Mouse (Mus musculus) forebrain, embryonic 16.5 days (tissue): ENCODE data around the gene Pip5k1c. TPM values are rescaled to one million over a fixed set of nuclear protein-coding genes. Genes with fewer than 3 reads are reported as not detected.

Experiments
- ATAC-seq: fragments of 200-750 bp; cut with Nextera tagmentation; 2 replicates; pipeline ENCODE4 v1.8.0; 2017; ENCODE audit warnings: mild to moderate bottlenecking, moderate library complexity
- H3K27ac ChIP-seq: fragments of 300-500 bp; sonication (generic); 2 replicates; pipeline ENCODE4 v1.5.1; 2014; ENCODE audit warnings: low read length, control low read depth
- H3K27me3 ChIP-seq: fragments of 300-500 bp; sonication (generic); replicated peaks from 2 replicates; pipeline ENCODE4 v1.6.1; 2014; ENCODE audit warnings: low read length; ENCODE audit not compliant: control insufficient read depth, insufficient read depth
- H3K36me3 ChIP-seq: fragments of 300-500 bp; sonication (generic); 2 replicates; pipeline ENCODE4 v1.6.1; 2014; ENCODE audit not compliant: control insufficient read depth, insufficient read depth
- H3K4me1 ChIP-seq: fragments of 300-500 bp; sonication (generic); replicated peaks from 2 replicates; pipeline ENCODE4 v1.6.1; 2014; ENCODE audit warnings: low read length; ENCODE audit not compliant: control insufficient read depth, insufficient read depth
- H3K4me2 ChIP-seq: fragments of 300-500 bp; sonication (generic); 2 replicates; pipeline ENCODE4 v1.6.1; 2014; ENCODE audit warnings: mild to moderate bottlenecking, low read length, control low read depth
- H3K4me3 ChIP-seq: fragments of 300-500 bp; sonication (generic); replicated peaks from 2 replicates; pipeline ENCODE4 v1.5.1; 2014; ENCODE audit warnings: mild to moderate bottlenecking, low read length, control low read depth
- H3K9ac ChIP-seq: fragments of 300-500 bp; sonication (generic); replicated peaks from 2 replicates; pipeline ENCODE4 v1.6.1; 2014; ENCODE audit warnings: low read depth, low read length, control low read depth
- H3K9me3 ChIP-seq: fragments of 300-500 bp; sonication (generic); 2 replicates; pipeline ENCODE4 v1.6.1; 2016; ENCODE audit warnings: low read length; ENCODE audit not compliant: control insufficient read depth
- WGBS: fragments of 180-500 bp; shearing (Covaris S2); extraction: QIAGEN DNeasy Blood & Tissue Kit; methylation state at CpG from one replicate; pipeline ENCODE4 v1.1.7; 2014; 5-methylcytosine and 5-hydroxymethylcytosine counted together
- polyA plus RNA-seq: library from polyadenylated mRNA; unstranded; fragments of >200 nt; fragmentation: Nextera tagmentation; extraction: Ambion mirVana; gene quantifications from 2 replicates; pipeline ENCODE4 v1.2.1, GENCODE M21; 2015

Gene Pip5k1c
- polyA plus RNA-seq, 1 experiment from 2014 or later = 143 TPM

- H3K4me3 ChIP-seq = no peak overlapping the region
- no peak for ATAC-seq
- peaks cover 41% of the 10 kb centered on the region for H3K36me3 ChIP-seq
- H3K9me3 ChIP-seq = no peaks in the 10 kb centered on the region
- H3K4me1 ChIP-seq = peaks cover 22% of the 10 kb centered on the region
- 93% methylated on average over 18 of the region's 18 CpGs for WGBS
- H3K4me2 ChIP-seq = no peak overlapping the region
- no peak overlapping the region for H3K9ac ChIP-seq
- no peaks in the 10 kb centered on the region for H3K27me3 ChIP-seq
- H3K27ac ChIP-seq = no peak overlapping the region
Observed at GRCm38 (mm10) chr10:81323791-81324530, 31.2 kb downstream of the Pip5k1c start.

- H3K27me3 ChIP-seq = no peaks in the 10 kb centered on the region
- no peak overlapping the region for H3K9ac ChIP-seq
- peaks cover 41% of the 10 kb centered on the region for H3K36me3 ChIP-seq
- no peaks in the 10 kb centered on the region for H3K9me3 ChIP-seq
- no peak for ATAC-seq
- H3K4me2 ChIP-seq = no peak overlapping the region
- WGBS = 96% methylated on average over 21 of the region's 21 CpGs
- no peak overlapping the region for H3K27ac ChIP-seq
- peaks cover 11% of the 10 kb centered on the region for H3K4me1 ChIP-seq
- no peak overlapping the region for H3K4me3 ChIP-seq
Observed at GRCm38 (mm10) chr10:81325176-81325575, 32.4 kb downstream of the Pip5k1c start.

DNA sequence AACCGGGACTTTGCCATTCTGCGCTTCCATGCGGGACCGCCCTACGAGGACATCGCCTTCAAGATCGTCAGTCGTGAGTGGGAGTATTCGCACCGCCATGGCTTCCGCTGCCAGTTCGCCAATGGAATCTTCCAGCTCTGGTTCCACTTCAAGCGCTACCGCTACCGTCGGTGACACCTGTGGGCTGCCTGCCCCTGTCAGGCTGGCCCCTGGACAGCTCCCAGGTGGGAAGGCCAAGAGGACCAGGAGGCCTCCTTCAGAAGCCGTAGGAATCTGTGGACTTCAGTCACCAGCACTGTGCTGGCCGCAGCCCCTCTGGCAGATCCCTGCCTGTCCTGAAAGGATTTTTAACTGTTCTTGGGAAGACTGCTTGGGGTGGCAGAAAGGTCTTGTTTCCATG is 33.0 kb downstream of the Pip5k1c start:
- Histone ChIP-seq H3K9me3 (no peaks in the 10 kb centered on the region), H3K4me3 (no peak overlapping the region), H3K4me2 (no peak overlapping the region), H3K9ac (no peak overlapping the region), H3K4me1 (peaks cover 11% of the 10 kb centered on the region), H3K27me3 (no peaks in the 10 kb centered on the region), H3K27ac (no peak overlapping the region), H3K36me3 (peaks cover 41% of the 10 kb centered on the region)
- ATAC-seq = no peak
- WGBS = 93% methylated on average over 18 of the region's 18 CpGs

DNA sequence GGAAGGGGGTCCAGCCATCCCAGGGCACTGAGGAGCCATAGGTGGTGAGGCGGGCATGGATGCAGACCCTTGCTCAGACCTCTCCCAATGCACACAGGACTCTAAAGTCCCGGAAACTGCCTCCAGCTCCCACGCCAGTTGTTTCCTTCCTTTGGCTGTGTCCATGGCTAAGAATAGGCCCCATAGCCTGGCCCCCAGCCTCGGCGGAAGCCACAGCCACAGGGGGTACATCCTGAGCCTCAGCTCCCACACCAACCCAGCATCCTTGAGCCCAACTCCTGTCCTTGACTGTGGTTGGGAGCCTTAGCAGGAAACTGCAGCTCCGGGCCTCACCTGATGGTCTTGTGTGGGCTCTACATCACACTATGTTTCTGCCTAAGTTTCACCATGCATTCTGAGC is 34.1 kb downstream of the Pip5k1c start:
- no peaks in the 10 kb centered on the region for H3K9me3 ChIP-seq
- no peaks in the 10 kb centered on the region for H3K27me3 ChIP-seq
- H3K27ac ChIP-seq = 0 out of 2 replicates have a peak overlapping the region, but pooled peaks have one; percentile 14
- no peak for ATAC-seq
- H3K4me3 ChIP-seq = no peak overlapping the region
- H3K36me3 ChIP-seq = peaks cover 41% of the 10 kb centered on the region
- WGBS = 81% methylated on average over 6 of the region's 6 CpGs
- no peak overlapping the region for H3K9ac ChIP-seq
- no peak overlapping the region for H3K4me2 ChIP-seq
- peaks cover 7% of the 10 kb centered on the region for H3K4me1 ChIP-seq

GRCm38 (mm10) chr10:81327959-81328358 is 35.2 kb downstream of the Pip5k1c start:
- no peak overlapping the region for H3K4me3 ChIP-seq
- no peak for ATAC-seq
- H3K27me3 ChIP-seq = peaks cover 8% of the 10 kb centered on the region
- no peak overlapping the region for H3K9ac ChIP-seq
- H3K9me3 ChIP-seq = no peaks in the 10 kb centered on the region
- H3K4me1 ChIP-seq = no peaks in the 10 kb centered on the region
- H3K4me2 ChIP-seq = no peak overlapping the region
- no peak overlapping the region for H3K27ac ChIP-seq
- H3K36me3 ChIP-seq = peaks cover 35% of the 10 kb centered on the region
- WGBS = 73% methylated on average over 2 of the region's 2 CpGs

GRCm38 (mm10) chr10:81328386-81328785 is 35.6 kb downstream of the Pip5k1c start, which contains the start of gene Tbxa2r:
Gene Tbxa2r, plus strand, starts transcription at chr10:81328731.
- H3K9ac ChIP-seq = no peak within 1 kb of the TSS
- H3K27me3 ChIP-seq = peaks cover 10% of the 10 kb centered on the region
- no peaks in the 10 kb centered on the region for H3K4me1 ChIP-seq
- no peak within 1 kb of the TSS for H3K4me2 ChIP-seq
- H3K4me3 ChIP-seq = no peak within 1 kb of the TSS
- WGBS = 19% methylated on average over 10 of the region's 10 CpGs
- peaks cover 32% of the 10 kb centered on the region for H3K36me3 ChIP-seq
- no peak within 1 kb of the TSS for H3K27ac ChIP-seq
- no peaks in the 10 kb centered on the region for H3K9me3 ChIP-seq
- no peak for ATAC-seq

DNA sequence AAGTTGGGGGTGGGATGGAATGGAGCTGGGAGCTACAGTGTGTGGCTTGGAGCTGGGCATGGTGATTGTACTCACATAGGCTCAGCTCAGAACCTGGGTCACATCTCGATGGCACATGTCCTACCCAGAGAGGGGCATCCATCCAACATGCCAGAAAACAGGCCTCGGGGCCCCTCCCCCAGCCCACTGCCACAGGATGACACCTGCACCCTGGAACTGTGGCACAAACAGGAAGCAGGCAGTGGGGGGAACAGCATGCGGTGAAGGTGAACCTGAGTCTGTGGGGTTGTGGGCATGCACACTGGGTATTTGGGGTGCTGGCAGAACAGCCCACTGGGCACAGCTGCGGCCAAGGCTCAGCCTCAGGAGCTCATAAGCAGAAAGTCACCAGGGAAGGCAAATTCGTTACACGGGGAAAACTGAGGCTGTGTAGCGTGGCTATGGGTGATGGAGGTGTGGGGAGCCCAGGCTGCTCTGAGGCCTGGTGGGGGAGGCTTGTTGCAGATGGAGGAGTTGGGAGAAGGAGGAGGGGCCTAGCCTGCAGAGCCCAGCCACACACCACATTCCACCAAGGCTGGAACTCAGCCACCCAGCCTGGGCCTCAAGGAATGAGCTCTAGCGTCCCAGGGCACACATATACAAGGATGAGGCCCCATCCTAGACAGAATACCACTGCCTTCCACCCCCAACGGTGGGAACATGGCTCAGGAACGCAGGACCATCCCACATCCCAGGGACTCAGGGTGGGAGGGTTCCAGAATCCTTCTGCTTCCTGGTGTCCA is 36.6 kb downstream of the Pip5k1c start:
- no peak overlapping the region for H3K9ac ChIP-seq

DNA sequence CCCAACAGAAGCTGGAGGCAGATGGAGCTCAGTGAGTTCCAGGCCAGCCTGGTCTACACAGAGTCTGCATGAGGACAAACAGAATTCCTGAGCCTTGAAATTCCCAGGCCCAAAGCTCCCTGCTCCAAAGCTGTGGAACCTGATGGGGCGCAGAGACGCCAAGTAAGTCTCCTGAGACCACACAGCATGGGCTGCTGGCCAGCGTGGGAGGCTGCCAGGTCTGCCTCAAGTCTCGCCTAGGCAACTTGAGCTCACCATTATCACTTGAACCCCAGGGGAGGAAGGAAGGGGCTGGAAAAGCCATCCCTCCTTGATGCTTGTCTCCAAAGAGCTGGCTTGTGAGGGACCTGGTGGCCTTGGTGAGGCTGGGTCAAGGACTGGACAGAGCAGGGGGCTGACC is 37.2 kb downstream of the Pip5k1c start:
- WGBS = 71% methylated on average over 4 of the region's 4 CpGs
- no peak overlapping the region for H3K4me3 ChIP-seq

More for the DNA sequence above, 36.6 kb downstream of the Pip5k1c start:
- Histone ChIP-seq H3K27ac (no peak overlapping the region), H3K27me3 (peaks cover 10% of the 10 kb centered on the region), H3K4me2 (no peak overlapping the region), H3K4me1 (no peaks in the 10 kb centered on the region), H3K36me3 (peaks cover 23% of the 10 kb centered on the region), H3K9me3 (no peaks in the 10 kb centered on the region), H3K4me3 (no peak overlapping the region)
- ATAC-seq = 0 out of 2 replicates have a peak, but pooled peaks have one; percentile 13
- 75% methylated on average over 10 of the region's 10 CpGs for WGBS

GRCm38 (mm10) chr10:81332277-81332676 is 39.5 kb downstream of the Pip5k1c start:
- Histone ChIP-seq H3K36me3 (no peaks in the 10 kb centered on the region), H3K27me3 (peaks cover 10% of the 10 kb centered on the region), H3K4me3 (no peak overlapping the region), H3K27ac (no peak overlapping the region), H3K9ac (no peak overlapping the region), H3K4me1 (peaks cover 2% of the 10 kb centered on the region; the same call in 1 of the 2 replicates), H3K4me2 (no peak overlapping the region), H3K9me3 (no peaks in the 10 kb centered on the region)
- ATAC-seq = no peak
- 20% methylated on average over 29 of the region's 29 CpGs for WGBS

More for the DNA sequence above, 37.2 kb downstream of the Pip5k1c start:
- Histone ChIP-seq H3K9ac (no peak overlapping the region), H3K27me3 (peaks cover 10% of the 10 kb centered on the region), H3K27ac (no peak overlapping the region), H3K4me2 (no peak overlapping the region), H3K36me3 (peaks cover 18% of the 10 kb centered on the region), H3K9me3 (no peaks in the 10 kb centered on the region), H3K4me1 (no peaks in the 10 kb centered on the region)
- no peak for ATAC-seq
